Mouse (Mus musculus): Measurements from ENCODE around the gene Trpm8. TPM values are rescaled to one million over a fixed set of nuclear protein-coding genes. Genes with fewer than 3 reads are reported as not detected.

Trpm8 gene
- polyA plus RNA-seq (2012; rRNA removed) = 0.02 TPM in 2 replicates

DNA sequence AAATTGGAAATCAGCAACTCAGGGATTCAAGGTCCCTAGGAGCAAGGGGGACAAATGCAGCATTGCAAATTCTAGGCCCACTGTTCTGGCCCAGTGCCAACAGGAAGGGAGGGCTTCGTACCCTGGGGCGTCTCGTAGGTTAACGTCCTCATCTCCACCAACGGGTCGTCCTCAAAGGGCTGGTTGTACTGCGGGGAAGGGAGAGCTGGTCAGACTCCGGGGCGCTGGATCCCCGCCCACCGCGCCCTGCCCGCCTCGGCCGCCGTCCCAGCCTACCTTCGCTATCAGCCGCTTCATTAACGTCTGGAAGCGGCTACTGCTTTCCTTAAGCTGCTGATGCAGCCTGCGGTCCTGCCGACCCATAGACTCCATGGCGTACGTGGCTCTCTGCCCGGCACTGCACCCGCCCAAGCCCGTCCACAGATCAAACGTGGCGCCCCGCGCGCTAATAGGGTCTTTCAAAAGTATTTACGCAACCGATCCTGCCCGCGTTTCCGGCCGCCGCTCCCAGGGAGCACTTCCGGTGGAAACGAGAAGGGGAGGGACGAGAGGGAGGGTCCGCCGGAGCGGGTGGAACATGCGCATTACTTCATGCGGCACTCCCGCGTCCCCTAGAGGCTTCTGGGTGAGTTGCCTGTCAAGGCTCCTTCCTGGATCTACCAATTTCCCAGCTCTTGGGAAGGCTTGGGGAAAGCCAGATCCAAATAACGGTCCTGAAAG, at the start of gene Trpm8, which contains the start of gene Hjurp:
TSS of gene Trpm8 (plus strand) at position 564 of the 720 bp plus-strand sequence.
TSS of gene Hjurp (minus strand) at position 536 of the 720 bp plus-strand sequence.
- peak; percentile 100 for DNase-seq (ENCODE audit: extremely low spot score in 1 of 2, low spot score in 1 of 2)

DNA sequence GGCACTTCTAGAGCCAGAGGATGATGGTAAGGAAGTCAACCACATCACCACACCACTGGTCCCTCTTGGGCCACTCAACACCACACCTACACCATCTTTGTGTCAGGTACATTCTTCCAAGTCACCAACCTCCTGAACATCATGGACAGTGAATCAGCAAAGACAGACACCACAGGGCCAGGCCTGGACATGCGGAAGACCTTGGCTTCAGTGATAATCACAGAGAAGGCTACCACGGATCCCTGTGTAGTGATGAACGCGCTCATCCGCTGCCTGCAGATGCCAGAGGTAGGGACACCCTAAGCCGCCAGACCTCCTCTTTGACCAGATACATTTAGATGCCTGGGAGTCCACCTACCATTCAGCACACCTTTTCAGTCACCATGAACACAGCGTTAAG, 49.3 kb upstream of the Trpm8 start:
- DNase-seq (ENCODE audit: extremely low spot score in 1 of 2, low spot score in 1 of 2) = no peak

DNA sequence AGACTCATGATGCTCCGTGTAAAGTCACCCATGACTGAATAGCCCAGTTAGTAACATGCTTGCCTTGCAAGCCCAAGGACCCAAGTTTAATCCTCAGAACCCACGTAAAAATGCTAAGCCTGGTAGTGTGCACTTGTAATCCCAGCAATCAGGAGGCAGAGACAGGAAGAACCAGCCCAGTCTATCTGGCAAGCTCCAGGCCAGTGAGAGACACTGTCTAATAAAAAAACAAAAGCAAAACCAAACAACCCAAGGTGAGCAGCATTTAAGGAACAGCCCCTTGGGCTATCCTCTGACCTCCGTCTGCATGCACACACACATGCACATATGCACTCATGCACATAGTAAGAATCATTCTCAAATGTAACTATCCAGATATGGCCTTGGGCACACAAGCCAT, 47.9 kb upstream of the Trpm8 start:
- no peak for DNase-seq (ENCODE audit: extremely low spot score in 1 of 2, low spot score in 1 of 2)

DNA sequence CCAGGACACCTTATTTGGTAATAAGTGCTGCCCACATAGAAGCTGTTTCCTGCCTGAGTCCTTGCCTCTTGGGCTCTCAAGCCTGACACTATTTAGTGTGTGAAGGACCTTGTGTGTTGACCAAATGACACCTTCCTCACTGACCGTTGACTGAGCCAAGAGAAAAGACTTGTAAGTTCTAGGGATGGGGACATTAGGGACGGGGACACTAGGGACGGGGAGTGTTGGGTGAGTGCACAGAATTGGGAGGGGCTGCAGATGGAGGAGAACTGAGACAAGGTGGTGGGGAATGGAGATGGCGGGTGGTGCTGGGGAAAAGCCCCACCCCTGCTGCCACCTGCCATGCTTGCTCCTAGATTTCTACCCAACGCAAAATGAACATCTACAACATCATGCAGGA, 47.5 kb upstream of the Trpm8 start:
- no peak for DNase-seq (ENCODE audit: extremely low spot score in 1 of 2, low spot score in 1 of 2)

DNA sequence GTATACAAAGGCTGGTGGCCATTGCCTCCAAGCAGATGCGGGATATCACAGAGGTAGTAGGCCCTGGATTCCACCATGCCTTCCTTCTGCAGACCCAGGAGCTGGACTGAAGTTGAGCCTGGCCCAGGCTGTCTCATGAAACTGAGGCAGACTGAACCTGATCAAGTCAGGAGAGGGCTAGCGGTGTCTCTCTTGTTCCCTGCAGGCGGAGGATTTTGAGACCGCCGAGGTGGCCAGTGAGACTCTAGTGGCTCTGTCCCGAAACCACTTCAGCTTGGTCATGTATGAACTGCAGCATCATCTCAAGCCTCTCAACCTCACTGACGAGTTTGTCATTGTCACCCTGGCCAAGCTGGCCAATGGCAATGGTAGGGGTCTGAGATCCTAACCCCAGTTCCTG, 47.0 kb upstream of the Trpm8 start:
- no peak for DNase-seq (ENCODE audit: extremely low spot score in 1 of 2, low spot score in 1 of 2)

DNA sequence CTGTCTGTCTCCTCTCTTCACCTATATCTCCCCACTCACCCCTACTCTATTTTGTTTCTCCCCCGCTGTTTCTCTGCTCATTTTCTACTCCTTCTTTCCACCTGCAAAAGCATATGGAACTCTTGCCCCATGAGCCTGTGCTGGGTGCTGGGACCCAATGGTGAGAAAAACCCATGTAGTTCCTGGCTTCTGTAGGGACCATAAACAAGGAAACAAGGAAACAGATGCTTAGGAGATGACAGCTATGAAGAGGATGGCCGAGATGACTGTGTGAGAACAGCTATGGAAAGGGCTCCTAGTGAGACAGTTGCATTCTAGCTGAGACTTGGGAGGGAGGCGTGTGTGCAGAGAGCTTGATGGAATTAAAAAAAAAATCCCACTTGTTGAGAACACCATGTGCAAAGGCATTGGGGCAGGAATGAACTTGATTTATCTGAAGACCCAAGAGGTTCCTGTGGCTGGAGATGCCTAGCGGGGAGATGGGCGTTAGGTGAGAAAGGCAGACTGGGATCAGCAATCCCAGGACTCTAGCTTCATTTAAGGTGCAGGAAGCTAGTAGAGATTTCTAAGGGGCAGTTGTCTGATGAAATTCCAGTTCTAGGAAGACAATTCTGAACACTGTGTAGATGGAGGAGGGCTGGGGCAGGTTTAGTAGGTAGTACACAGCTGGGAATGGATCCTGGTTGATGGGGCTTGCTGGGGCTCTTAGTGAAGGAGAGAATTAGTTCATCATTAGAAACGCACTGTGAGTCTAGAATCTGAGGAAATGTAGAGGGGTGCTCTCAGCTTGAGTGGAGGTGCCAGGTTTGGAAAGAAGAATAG, 46.3 kb upstream of the Trpm8 start:
- no peak for DNase-seq (ENCODE audit: extremely low spot score in 1 of 2, low spot score in 1 of 2)

DNA sequence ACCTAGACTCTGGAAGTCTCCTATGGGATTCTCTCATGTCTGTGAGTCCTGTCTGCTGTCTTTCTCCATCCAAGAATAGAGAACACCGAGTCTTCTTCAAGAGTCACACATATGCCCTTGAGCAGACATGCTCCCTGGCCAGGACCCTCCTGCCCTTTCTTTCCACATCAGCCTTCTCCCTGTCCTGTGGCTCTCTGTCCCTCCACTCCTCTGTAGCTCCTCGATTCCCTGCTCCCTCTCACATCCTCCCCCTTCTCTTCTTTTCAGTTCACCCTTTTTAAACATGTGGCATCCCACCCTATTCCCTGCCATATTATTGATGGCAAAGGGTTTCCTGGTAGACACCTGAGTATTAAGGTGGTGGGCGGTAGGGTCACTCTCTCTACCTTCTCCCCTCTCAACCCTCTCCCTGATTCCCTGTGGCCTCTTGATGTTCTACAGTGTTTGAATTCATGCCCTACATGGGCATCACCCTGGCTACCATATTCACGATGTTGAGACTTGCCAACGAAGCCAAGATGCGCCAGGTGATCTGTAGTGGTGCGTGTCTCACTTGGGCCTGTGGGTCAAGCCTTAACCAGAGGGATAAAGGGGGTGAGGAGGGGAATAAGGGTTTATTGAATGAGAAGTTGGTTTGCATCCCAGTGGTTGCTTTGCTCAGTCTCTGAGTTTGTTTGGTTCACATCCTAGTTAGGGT, 45.5 kb upstream of the Trpm8 start:
- no peak for DNase-seq (ENCODE audit: extremely low spot score in 1 of 2, low spot score in 1 of 2)

DNA sequence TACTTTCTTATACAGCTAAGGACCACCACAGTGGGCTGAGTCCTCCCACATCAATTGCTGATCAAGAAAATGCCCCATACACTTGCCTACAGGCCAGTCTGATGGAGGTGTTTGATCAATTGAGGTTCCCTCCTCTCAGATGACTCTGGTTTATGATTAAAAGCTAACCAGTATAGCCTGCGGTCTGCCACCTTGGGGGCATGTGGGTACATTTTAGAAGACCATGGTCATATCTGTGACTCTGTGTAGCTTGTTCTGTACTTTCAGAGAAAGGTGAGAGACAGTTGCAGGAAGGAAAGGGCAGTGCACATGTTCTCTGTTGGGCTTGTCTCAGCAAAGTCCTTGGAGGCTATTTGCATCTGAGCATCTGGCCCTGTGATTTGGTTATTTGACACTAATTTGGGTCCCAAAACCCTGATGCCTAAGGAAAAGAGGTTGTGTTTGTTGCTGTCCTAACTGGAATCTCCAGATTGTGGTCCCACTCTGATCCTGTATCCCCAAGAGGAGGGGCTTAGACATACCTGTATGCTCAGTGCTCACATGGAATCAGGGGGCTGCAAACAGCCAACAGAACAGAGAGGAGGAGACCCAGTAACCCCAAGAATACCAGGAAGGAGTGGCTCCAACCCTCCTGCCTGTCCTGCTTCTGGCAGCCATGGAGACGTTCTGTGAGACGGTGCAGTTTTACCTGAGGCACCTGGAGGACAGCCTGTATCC, 44.6 kb upstream of the Trpm8 start:
- DNase-seq (ENCODE audit: extremely low spot score in 1 of 2, low spot score in 1 of 2) = no peak

DNA sequence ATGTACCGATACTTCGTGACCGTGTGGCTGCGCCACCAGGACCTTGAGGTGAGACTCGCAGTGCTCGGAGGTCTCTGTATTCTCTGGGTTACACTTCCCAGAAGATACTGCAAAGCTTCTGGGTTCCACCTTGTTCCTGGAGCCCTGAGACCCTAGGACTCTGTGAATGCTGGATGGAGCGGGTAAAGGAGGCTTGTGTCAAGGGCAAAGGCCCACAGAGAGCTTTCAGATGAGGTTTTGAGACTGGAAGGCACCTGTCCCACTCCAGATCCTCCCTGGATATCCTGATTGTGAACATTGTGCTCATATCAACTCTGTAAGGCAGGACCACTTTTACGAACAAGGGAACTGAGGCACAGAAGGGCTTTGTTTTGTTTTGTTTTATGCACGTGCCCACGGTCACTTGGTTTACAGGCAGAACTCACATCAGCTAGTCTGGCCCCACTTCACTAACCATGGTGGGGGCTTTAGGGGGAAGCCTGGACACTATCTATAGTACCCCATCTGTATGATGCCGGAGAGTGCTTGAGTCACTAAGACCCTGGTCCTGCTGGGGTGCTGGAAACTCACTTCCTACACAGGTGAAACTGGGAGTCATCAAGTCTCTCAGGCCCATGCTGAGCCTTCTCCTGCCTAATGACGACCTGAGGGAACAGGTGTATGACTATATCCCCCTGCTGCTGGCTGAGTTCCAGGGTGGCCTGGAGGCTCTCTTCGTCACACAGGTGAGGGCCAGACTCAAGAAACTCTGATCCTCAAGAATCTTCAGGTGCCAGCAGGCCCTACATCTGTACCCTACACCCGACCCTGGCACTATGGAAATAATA, 43.8 kb upstream of the Trpm8 start:
- no peak for DNase-seq (ENCODE audit: extremely low spot score in 1 of 2, low spot score in 1 of 2)

DNA sequence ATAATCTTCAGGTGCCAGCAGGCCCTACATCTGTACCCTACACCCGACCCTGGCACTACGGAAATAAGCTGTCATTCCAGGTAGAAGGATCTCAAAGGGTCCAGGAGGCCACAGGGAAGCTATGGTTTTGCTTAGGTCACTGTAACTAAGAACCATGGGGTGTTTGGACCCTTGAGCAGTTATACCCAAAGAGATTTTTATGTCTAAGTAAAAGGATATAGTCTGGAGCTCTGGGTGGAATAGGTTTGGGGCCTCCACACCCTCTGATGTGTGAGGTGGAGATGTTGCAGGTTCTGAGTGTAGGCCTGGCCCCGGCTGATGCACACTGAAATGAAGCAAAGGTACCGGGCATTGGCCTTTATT, 43.2 kb upstream of the Trpm8 start:
- DNase-seq (ENCODE audit: extremely low spot score in 1 of 2, low spot score in 1 of 2) = no peak

DNA sequence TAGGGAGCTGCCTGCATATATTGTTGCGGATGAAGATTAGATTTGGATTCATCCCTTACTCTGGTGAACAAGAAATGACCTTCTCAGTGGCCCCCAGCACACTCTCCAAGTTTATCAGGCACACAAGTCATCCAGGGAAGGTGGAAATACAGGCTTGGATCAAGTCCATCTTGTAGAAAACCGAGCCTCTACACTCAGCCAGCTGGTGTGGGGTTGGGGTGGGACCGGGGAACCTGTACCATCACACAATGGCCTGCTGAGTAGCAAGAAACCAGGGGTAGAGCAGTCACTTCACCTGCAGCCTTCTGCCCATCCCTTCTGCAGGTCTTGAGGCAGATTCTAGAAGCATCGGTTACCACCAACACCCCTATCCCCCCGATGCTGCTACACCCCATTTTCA, 42.8 kb upstream of the Trpm8 start:
- DNase-seq (ENCODE audit: extremely low spot score in 1 of 2, low spot score in 1 of 2) = no peak

DNA sequence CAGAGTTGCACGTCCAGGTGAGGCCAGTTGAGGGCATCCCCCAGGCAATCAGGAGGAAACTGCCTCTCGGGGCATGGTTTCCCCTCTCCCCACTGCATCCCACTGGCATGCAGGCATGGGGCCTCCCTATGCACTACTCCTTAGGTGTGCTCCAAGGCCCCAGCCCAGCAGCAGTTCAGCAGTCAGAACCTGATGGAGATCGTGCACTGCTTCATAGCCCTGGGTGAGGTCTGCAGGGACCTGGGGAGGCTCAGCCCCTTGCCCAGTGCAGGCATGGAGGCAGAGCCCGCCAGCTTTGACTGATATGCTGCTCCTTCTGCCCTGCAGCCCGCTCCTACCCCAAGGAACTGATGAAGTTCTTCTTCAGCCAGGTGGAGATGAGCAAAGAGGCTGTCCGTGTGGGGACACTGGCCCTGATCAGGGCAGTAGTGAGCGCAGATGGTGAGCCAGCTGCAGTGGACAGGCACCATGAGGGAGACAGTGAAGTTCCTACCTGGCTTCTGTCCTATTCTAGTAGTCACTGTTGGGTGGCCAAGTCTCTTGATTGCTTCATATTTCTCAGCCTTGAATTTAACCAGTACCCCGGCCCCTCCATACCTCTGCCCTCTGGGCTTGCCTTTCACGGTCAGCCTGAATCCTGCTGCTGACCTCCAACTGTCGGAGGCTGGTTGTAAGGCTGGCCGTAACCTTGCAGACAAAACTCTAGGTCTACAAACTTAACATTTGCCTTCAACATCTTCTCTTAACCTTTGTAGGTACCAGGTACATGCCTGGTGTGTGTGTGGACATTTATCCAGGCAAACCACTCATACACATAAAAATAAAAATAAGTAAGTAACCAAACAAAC, 42.2 kb upstream of the Trpm8 start:
- no peak for DNase-seq (ENCODE audit: extremely low spot score in 1 of 2, low spot score in 1 of 2)

DNA sequence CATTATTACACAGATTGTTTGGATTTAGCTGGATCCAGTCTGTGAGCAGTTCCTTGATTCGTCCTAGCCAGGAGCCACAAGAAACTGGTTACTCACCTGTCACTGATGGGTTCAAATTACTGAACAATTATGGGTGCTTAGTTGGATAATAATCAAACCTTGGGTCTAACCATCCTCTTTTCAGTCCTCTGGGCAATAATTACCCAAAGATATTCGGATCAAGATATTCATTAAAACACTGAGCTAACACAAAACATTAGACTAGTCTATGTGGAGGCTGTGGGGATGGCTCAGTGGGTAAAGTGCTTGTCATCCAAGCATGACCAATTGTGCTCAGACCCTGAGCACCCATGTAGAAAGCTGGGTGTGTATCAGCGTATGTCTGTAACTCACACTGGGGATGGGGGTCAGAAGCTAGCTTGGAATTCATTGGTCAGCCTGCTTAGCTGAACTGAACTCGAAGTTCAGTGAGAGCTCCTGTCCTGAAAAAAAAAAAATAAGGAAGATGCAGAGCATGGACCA, 41.5 kb upstream of the Trpm8 start:
- DNase-seq (ENCODE audit: extremely low spot score in 1 of 2, low spot score in 1 of 2) = no peak

DNA sequence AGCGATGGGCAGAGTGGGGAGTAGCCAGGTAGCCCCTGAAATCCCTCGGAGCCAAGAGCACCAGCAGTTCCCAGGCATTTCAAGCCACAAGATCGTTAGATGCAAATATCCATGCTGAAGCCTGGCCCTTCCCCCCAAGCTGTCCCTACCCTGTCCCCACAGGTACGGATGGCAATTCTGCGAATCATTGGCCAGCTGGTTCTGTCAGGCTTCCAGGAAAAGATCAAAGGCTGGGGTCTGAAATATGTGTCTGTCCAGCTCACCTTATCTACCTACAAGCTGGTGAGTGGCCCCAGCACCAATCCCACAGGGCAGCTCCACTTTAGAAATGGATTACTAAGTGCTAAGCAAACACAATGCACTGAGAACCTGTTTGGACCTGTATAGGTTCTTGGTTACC, 40.1 kb upstream of the Trpm8 start:
- no peak for DNase-seq (ENCODE audit: extremely low spot score in 1 of 2, low spot score in 1 of 2)

DNA sequence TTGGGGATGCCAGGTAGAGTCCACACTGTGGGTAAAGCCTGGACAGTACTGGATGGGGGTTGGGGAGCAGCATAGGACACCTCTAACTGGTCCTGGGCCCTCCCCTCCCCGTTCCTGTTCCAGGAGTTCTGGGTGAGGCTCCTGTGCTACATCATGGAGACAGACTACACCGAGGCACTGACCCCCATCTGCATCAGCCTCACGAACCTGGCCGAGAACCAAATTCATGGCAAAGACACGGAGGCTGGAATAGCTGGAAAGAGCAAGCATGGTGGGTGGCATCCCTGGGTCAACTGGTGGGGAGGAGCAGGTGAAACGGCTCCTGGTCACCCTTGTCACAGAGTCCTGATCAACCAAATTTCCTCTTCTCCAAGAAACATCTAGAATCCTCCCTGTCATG, 38.7 kb upstream of the Trpm8 start:
- DNase-seq (ENCODE audit: extremely low spot score in 1 of 2, low spot score in 1 of 2) = no peak

DNA sequence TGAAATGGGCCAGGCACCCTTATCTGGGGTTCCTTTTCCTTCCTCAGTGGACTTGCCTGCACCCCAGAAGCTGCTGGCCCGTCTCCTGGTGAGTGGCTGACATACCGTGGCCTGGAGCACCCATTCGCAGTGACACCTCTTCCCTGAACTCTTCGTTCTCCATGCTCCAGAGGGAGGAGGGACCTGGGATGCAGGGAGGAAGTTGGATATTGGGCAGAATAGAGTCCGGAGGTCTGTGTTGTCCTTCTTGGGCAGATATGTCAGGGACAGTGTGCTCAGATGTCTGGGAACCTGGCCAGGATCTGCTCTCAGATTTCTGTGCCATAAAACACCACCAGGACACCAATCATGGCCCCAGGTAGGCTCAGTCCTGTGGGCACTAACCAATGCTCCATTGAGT, 37.4 kb upstream of the Trpm8 start:
- no peak for DNase-seq (ENCODE audit: extremely low spot score in 1 of 2, low spot score in 1 of 2)

DNA sequence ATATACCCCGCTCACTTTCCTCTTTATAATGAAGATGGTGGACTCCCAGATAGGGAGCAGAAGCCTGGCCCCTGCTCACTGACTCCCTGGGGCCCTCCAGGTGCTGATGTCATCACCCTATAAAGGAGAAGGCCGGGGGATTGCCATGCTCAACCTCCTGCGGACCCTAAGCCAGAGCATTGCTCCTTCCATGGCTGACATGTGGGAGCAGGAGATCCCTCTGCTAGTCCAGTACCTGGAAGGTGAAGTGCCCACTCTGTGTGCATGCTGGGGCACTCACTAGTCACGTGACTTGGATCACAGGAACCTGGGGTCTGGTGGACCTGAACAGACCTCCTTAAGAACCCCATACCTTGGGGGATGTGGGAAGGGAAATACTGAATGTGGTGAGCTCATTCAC, 36.9 kb upstream of the Trpm8 start:
- DNase-seq (ENCODE audit: extremely low spot score in 1 of 2, low spot score in 1 of 2) = no peak

DNA sequence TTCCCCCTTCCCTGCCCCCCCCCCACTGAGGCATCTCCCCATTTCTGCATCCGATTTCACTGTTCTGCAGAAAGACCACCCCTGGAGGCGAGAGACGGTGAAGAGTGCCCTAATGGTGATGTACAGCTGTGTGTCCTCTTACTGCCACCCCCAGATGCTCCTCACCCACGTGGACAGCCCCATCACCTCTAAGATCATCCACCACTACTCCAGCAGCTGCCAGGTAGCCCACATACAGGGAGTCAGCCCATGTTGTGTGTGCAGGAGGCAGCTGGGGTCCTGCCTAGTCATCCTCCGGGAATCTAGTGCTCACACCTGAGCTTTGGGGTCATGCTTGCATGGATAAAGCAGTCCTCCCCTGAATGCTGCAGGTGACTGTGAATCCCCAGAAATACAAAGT, 33.6 kb upstream of the Trpm8 start:
- no peak for DNase-seq (ENCODE audit: extremely low spot score in 1 of 2, low spot score in 1 of 2)

DNA sequence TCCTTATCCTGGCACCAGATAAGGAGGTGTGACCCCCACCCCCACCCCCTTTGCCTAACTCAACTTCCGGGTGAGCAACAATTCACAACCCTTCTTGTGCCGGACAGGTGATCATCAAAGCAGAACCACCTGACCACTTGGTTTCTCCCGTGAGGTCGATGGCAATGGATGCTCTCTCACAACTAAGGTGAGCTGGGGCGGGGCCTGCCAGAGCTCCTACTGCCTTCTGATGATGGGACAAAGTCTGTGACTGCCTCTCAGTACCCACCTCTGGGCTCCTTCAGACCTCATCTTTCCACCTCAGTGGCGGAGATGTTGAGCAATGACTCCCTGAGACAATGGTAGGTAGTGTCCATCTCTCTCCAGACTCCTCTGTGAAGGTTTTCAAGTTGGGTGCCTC, 31.6 kb upstream of the Trpm8 start:
- no peak for DNase-seq (ENCODE audit: extremely low spot score in 1 of 2, low spot score in 1 of 2)
